Mouse (Mus musculus): ENCODE results near the gene Smyd1. TPM values are rescaled to one million over a fixed set of nuclear protein-coding genes. Genes with fewer than 3 reads are reported as not detected.
"Not testable (repeated sequence)": the region's sequence is repeated elsewhere in the genome, so short reads cannot be mapped to it uniquely, and the experiment has no call there.

Smyd1 gene
- total RNA-seq, 2 experiments from 2014 or later = 308 to 323 TPM

DNA sequence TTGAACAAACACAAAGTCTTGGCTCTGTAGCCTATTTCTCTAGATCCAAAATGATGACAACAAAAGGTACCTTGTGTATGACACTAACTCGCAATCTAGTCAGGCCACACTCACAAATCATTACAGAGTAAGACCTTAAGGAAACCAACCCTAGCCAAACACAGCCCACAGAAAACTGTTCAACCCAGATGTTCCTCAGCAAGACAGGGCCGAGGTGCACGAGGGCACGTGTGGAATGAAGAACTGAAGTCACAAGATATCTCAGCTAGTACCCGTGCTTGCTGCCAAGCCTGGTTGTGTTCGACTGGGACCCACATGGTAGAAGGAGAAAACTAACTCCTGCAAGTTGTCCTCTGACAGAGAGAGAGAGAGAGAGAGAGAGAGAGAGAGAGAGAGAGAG, 7.8 kb upstream of the Smyd1 start:
- no peak for DNase-seq (ENCODE audit: low spot score)

DNA sequence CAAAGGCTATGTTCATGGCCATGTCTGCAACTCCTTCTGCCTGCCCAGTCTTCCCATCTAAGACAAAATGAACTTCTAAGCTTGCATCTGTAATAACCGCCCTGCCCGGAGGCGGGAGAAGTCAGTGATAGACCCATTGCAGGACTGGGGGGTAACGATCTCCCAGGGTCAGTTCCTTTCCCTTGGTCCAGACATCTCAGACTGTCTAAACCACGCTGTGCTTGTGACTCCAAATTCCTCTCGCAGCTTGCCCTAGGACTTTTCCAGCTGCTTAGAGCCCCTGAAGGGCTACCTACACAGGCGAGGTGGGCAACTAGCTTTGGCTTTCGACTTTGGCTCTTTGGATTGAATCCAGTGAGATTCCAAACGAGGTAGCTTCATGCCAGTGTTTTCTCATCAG, 2.8 kb upstream of the Smyd1 start:
- DNase-seq (ENCODE audit: low spot score) = no peak

DNA sequence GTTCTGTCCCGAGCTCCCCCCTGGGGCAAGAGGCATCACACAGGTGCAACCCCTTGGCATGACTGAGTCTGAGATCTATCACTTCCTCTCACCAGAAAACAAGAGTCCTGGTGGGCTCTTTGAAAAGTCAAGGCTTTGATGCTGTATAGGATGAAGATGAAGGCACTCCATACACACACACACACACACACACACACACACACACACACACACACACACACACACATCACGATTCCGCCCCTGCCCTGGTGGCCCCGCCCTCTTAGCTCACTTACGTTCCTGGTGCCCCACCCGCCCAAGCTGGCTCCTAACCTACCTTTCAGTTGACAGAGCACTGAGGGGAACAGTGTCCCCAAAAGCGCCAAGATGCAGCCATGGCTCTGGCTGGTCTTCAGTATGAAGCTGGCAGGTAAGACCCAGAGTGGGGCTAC, 473 bp upstream of the Smyd1 start, which contains the start of gene Cd8b1:
Gene Cd8b1 (plus strand): TSS at position 298 of the 431 bp plus-strand sequence.
- no peak for DNase-seq (ENCODE audit: low spot score)

DNA sequence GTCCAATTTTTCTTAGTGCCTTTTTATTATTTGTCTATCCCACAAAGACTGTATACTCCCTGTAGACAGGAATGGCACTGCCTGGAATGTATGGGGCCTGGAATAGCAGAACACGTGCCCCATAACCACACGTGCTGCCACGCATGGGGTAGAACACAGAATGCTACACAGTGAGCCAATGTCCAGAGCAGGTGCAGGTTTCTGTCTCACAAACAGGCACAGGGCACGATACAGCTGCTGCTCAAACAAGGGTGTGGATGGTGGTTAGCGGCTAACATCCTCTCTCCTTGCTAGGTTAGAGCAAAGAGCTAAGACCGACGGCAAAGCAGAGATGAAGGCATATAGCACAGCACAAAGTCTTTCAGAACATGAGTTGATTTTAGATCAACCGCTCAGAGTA, 14.5 kb downstream of the Smyd1 start:
- DNase-seq (ENCODE audit: low spot score) = no peak

DNA sequence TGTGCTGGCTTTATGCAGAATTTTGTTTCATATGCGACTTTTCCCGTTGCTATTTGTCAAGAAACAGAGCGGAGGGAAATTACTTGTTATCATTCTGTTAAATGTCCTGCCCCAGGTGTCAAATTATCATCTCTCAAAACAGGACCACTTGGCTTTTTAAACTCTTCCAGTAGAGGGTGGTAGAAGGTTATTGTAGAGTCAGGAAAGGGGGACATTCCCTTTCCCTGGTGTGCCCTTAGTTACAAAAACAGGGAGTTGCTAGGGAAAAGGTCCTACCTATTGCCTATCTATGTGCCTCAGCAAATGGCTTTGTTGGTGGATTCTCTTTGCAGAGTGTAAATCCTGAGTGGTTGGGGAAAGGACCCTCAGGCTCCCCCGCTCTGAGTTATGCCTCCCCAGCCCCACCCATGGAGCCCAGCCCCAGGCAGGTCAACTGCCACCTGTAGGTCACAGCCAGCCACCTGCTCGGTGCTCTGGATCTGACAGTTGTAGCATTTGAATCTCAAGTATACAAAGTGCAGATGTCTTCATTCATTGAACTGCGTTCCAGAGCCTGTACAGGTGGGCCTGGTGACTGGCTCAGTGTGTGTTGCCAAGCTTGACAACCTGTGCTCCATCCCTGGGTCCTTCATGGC, 19.8 kb downstream of the Smyd1 start:
- DNase-seq (ENCODE audit: low spot score) = no peak

DNA sequence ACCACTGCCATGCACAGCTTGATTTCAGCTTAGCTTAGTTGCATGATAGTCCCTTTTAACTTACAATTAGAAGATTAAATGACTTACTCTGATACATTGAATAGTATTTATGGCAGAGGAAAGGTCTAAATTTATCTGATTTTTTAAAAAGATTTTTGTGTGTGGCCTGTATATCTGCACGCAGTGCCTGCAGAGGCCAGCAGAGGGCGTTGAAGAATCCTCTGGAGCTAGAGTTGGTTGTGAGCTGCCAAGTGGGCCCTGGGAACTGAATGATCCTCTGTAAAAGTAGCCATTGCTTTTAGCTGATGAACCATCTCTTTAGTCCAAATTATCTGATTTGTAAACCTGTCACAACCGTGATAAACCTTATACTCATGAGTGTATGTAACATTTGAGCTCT, 23.3 kb downstream of the Smyd1 start:
- no peak for DNase-seq (ENCODE audit: low spot score)

DNA sequence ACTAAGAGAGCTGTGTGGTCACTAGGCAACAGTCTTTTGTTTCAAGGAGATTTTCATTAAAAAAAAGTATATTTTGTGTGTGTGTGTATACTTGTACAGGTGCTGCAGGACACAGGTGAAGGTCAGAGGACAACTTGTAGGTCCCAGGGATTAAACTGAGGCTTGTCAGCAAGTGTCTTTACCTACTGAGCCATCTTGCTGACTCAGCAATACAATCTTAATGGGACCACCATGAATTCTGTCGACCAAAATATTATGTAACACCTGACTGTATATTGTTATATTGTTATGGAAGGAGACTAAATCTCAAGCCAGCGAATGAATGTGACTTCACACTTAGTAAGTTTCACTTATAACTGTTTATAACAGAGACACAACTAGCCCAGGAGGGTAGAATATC, 24.0 kb downstream of the Smyd1 start:
- no peak for DNase-seq (ENCODE audit: low spot score)

DNA sequence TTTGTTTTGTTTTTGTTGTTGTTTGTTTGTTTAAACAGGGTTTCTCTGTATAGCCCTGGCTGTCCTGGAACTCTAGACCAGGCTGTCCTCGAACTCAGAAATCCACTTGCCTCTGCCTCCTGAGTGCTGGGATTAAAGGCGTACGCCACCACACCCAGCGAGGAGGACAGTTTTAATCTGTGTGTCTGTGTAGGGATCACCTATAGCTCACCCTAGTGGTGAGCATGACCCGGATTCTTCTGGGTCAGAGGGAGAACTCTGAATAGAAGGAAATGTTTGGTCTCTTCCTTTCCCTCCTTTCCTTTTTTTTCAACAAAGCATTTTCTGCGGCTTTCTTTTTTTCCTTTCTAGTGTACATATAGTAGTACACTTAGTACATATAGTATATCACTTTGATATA, 26.7 kb downstream of the Smyd1 start:
- DNase-seq (ENCODE audit: low spot score) = no peak

DNA sequence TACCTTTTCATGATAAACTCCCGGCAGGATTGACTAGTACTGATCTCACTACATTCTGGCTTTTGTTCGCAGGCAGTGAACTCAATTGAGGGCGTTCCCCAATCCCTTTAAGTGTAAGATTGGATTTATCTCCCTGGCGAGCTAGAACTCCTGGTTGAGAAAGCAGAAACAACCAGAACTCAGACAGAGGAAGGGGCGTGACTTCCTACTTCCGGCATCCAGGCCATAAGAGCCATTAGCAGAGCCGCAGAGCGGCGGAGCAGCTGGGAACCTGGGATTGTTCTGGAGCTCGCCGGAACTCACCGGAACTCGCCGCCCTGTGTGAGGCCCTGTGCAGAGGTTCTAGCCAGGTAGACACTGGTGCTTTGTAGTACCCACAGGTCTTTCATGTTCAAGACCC, 28.5 kb downstream of the Smyd1 start:
- DNase-seq (ENCODE audit: low spot score) = no peak

DNA sequence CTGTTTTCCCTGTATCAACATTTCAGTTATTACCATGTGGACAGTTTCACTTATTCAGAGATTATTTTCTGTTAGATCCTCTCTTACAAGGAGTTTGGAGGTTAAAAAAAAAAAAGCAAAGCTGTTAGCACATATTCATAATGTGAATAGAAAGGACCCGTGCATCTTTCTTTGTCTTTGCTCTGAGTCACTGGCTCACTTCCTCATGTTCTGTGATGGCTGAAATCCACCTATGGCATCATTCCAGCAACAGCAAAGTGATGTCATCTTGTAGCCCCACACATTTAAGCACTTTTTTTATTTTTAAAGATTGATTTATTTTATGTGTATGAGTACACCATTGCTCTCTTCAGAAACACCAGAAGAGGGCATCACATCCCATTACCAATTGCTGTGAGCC, 42.6 kb downstream of the Smyd1 start:
- no peak for DNase-seq (ENCODE audit: low spot score)

DNA sequence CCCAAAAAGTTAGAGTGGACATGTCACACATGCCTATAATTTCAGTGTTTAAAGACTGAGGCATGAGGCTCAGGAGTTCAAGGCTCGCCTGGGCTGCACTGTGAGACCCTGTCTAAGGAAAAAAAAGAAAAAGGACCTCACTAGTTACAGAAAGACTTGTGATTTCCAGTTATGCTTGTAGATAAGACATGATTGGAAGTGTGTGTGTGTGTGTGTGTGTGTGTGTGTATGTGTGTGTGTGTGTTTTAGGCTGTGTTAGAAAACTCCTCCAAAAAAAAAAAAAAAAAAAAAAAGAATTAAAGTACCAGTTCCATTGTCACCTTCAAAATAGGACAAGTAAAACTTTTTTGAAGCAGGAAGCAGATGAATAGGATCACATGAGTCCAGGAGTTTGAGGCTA, 47.4 kb downstream of the Smyd1 start:
- no peak for DNase-seq (ENCODE audit: low spot score)

DNA sequence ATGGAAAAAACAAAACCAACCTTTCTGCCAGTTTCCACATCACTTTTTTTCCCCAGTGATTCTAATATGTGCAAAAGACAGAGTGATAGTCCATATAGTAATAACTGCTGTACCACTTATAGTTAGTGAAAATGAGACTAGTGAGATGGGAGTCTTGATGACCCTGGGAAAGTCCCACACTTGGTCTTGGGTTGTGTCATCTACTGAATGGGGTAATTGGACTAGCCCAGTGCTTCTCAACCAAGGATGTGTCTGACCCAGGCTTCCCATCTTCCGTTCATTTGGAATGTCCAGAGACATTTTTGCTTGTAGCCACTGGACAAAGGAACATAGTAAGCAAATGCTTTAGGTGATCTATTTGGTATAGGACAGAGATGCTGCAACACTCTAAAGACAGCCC, 48.3 kb downstream of the Smyd1 start:
- no peak for DNase-seq (ENCODE audit: low spot score)

DNA sequence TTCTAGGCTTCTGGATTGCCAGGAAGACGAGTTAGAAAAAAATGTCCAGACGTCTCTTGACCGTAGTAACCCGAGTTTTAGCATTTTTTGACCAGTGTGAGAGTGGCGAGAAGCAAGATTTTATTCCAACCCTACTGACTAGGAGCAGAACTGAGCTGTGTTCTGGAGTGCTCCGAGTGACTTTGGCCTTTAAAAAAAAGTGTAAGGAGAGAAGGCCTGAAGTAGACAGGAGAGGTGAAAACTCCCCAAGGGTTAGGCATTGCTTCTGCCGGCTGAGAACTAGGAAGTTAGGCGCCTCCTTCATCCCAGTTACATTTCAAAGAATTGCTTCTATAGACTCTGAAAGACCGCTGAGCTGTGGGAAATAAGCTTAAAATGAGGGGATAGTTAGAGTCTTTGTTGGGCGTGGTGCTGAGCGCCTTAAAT, 49.7 kb downstream of the Smyd1 start:
- peak; percentile 14 for DNase-seq (ENCODE audit: low spot score)

DNA sequence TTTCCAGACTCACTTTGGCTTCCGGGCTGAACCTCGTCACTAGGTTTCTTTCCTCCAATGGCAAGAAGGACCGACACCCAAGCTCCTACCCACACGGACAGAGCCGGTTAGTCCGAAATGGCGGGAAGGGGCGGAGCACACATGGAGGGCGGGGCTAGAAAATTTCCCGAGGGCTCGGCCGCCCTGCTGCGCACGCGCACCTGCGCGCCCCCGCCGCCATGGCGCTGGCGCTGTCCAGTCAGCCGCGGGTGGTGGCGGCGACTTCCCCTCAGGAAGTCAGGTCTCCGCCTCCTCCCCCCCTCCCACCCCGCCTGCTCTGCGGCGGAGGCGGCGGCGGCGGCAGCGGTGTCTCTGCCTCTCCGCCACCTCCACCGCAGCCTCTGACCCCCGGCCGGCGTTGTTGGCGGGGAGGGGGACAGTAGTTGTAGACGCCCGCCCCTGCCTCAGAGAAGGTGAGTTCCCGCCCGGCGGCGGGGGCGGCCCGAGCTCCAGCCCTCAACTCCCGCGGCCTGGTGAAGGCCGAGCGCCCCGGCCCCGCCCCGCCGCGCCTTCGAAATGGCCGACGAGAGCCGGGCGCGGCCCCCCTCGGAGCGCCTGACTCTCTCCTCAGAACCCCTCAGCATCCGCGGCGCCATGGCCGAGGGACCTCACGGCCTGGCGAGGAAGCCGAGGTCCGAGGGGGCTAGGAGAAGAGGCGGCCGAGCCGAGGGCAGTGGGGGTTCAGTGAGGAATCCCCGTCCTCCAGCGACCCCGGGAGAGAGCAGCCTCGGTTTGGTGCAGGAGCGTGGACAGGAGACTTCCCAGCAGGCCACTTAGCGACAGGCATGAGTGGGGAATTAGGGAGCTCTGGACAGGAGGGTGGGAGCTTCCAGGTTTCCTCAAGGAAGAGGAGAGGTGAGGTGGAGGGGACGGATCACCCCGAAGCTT, 50.4 kb downstream of the Smyd1 start, which contains the start of gene Krcc1:
Gene Krcc1 (plus strand): TSS at position 289 of the 927 bp plus-strand sequence.
- peak; percentile 98 for DNase-seq (ENCODE audit: low spot score)

DNA sequence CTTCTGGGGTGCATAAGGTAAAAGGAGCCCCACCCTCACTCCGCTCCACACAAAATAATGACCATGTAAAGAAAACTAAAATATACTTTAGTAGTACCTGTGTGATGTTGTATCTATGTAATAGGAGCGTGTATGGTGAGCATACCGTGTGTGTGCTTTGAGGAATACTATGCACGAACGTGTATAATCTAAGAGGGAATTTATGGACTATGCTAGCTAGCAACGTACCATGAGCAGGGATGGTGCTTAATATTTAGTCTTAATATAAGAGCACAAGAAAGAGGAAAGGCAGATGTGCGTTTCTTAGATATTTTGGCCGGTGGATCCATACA, 51.0 kb downstream of the Smyd1 start:
- DNase-seq (ENCODE audit: low spot score) = no peak

DNA sequence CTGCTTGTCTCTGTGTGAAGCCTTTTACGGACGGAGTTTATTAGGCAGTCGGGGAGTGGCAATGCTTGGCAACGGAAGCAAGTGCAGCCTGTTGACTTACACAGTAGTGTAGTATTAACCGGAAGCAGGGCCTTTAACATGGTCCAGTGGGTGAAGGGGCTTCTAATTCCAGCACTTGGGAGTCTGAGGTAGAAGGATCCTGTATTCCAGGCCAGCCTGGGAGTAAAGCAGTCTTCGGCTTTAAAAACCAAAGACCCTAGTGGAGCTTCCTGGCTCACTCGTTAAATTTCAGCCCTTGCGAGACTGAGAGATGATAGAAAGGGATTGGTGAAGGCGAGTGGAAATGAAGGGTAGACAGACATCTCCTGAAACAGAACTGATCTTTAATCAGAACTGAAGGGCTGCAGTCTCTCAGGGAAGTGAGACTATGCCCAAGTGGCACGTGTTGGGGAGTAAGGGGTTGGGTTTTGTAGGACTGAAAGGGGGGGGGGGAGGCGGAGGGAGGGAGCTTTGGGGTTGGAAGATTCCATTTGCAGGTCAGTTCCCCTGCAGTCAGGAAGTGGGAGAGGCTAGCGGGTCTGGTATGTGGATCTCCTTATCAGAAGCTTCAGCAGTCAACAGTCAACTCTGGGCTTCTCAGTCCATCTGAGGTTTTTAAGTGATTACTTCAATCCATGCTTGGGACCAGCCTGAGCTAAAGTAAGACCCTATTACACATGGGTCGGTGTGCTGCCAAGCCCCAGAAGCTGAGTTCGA, 51.6 kb downstream of the Smyd1 start:
- DNase-seq (ENCODE audit: low spot score) = peak; percentile 21

DNA sequence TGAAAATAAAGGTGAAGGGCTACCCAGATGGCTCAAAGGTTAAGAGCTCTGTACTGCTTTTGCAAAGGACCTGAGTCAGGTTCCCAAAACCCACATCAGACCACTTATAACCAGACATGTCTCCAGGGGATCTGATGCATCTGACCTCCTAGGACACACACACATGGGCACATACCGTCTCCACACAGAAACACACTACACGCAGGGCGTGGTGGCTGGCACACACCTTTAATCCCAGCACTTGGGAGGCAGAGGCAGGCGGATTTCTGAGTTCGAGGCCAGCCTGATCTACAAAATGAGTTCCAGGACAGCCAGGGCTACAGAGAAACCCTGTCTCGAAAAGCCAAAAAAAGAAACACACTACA, 52.4 kb downstream of the Smyd1 start:
- not testable (repeated sequence) for DNase-seq (ENCODE audit: low spot score)

DNA sequence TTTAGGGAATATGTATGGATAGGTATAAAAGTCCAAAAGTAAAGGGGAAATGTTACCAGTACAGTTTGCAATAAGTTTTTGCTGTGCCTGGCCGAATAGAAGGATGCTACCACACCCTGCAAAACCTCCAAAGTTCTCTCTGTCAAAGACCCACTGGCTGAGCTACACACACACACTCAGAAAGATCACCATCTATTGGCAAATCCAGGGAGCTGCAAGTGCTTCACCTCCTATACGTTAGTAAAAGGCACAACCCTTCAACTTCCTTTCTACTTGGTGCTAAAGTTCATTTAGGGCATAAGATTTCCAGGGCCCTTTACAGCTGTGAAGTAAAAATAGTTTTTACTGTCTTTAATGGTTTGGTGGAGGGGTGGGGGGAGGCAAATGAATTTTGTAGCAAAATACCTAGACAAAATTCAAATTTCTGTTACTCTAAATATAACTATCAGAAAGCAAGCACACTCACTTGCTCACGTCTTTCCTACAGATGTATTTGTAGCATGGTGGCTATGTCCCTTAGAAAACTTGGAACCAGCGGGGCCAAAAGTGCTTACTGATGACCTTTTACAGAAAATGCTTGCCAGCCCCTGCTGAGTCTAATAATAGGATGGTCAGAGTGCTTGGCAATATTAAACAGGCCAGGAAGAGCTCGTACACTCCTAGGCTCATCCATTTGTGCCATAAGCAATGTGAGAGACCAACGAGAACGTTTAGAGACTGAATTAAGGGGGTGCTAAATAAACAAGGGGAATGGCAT, 52.9 kb downstream of the Smyd1 start:
- peak; percentile 73 for DNase-seq (ENCODE audit: low spot score)

DNA sequence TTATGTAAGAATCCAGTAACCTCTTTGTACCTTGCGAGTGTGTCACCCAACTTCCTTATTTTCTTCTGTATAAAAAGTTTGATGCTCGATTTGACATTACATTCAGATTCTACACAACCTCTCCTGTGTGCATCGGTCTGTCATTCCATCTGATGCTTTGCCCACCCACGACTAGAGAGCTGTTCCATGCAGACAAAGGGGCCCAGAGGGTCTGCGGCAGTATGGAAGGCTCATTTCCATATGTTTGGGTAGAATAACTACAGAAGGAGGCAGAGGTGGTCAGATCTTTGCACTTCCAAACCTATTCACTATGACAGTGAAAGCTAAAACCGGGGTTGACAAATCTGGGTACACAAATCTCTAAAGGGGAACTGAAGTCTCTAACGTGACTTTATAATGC, 54.4 kb downstream of the Smyd1 start:
- not testable (repeated sequence) for DNase-seq (ENCODE audit: low spot score)

DNA sequence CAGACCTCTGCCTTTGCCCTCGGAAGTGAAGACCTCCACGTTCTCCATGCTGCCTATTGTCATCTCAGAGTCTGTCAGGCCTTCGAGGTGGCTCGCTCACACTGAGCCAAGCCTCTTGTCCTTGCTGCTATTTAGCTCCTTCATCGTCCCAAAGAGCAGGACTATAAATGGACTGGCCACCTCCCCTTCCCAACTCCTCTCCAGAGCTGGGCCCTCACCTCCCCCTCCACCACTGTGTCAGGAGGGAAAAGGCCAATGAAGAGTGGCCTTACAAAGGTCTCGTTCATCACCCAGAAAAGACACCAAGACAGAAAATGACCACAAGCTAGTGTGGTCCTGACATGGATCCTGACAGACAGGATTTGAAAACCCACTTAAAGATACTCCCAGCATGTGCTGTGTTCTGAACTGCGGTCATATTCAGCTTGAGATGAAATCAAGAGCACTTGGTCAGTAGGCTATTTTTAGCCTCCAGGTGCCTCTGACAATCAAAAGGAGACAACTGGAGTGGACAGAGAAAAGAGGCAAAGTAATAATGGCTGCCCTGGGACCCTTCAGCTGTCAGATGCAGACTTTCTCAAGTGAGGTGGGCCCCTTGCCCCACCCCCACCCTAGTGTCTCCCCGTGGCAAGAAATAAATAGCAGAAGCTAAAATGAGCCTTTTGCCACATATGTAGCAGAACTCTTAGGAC, 59.7 kb downstream of the Smyd1 start:
- peak; percentile 72 for DNase-seq (ENCODE audit: low spot score)

DNA sequence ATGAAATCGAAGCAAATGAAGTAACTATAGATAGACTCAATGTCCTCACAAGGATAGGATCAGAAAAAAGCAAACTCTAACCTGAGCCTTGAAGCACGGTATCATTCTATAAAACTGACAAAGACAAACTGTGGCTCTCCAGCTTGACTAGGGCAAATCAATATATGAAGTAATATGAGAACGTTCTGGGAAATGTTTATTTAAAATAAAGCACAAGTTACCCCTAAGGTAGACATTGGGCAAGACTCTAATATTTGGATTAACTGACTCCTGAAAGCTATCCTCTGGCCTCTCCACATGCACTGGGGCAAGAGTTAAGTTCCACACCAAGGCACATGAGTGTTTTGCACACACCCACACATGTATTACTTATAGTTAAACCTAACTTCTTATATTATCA, 61.0 kb downstream of the Smyd1 start:
- DNase-seq (ENCODE audit: low spot score) = no peak
